Mouse (Mus musculus): Measurements from ENCODE around the gene Rars2.

- TF ChIP-seq CTCF (IDR thresholded peaks at IDR 0.05; ENCODE audit: insufficient read depth, low read depth, low read length) (no peak), POLR2A (IDR thresholded peaks at IDR 0.05; ENCODE audit: insufficient read depth, low read depth, low read length) (no peak)
Measured at GRCm38 (mm10) chr4:34583427-34583826, 31.3 kb upstream of the Rars2 start.

Data from olfactory bulb, adult 2 months (tissue).